Mouse (Mus musculus) bone marrow, adult 2 months (tissue): Measurements from ENCODE around the gene Zfp688.

Experiments used
- CTCF ChIP-seq: fragments of 200-500 bp; IDR thresholded peaks from 2 replicates; pipeline ENCODE4 v1.5.1; 2011; ENCODE audit warnings: low read length, control low read depth; ENCODE audit not compliant: control insufficient read depth, insufficient read depth
- POLR2A ChIP-seq: fragments of 200-500 bp; IDR thresholded peaks from 2 replicates; pipeline ENCODE4 v1.6.1; 2011; ENCODE audit warnings: low read depth, mild to moderate bottlenecking, control low read depth, low read length, borderline replicate concordance; ENCODE audit not compliant: control insufficient read depth

DNA sequence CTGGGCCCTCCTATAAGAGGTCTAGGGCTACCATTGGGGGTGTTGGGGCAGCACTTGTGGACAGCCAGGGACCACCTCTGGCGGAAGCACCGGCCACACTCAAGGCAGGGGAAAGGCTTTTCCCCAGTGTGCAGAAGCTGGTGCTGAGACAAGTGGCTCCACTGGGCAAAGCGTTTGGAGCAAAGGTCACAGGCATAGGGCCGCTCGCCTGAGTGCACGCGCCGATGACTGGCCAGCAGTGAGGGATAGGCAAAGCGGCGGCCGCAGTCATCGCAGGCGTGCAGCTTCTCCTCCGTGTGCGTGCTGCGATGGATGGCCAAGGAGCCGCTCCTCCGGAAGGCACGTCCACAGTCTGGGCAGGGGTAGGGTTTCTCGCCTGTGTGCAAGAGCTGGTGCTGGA lies 22.1 kb upstream of the Zfp688 start:
- TF ChIP-seq CTCF (no peak), POLR2A (no peak; the same call in 1 of the 2 replicates)
